Mouse (Mus musculus): ENCODE results near the gene Zfp58. TPM values are rescaled to one million over a fixed set of nuclear protein-coding genes. Genes with fewer than 3 reads are reported as not detected.
"Not testable (repeated sequence)": the region's sequence is repeated elsewhere in the genome, so short reads cannot be mapped to it uniquely, and the experiment has no call there.

Zfp58 gene
- polyA plus RNA-seq (2015; fragmentation: Nextera tagmentation; extraction: Ambion mirVana), result 10.6 and 12.4 TPM in 2 replicates

GRCm38 (mm10) chr13:67500084-67500719 lies at the start of gene Zfp58:
Gene Zfp58, minus strand, starts transcription at chr13:67500555.
- H3K36me3 ChIP-seq, result 0 out of 2 replicates have a peak, but pooled peaks cover under 1% of the 10 kb centered on the region
- H3K4me3 ChIP-seq (replicated peaks), result peak within 1 kb of the TSS; percentile 68
- peak within 1 kb of the TSS; percentile 66; the same call in 1 of the 2 replicates for H3K27ac ChIP-seq
- no peaks in the 10 kb centered on the region for H3K9me3 ChIP-seq
- peak within 1 kb of the TSS; percentile 64 for H3K4me2 ChIP-seq (replicated peaks)
- ATAC-seq, result peak; percentile 98
- H3K9ac ChIP-seq, result peak within 1 kb of the TSS; percentile 61
- no peaks in the 10 kb centered on the region for H3K27me3 ChIP-seq (replicated peaks)
- under 1% methylated on average over 22 of the region's 22 CpGs for WGBS
- H3K4me1 ChIP-seq (replicated peaks), result 0 out of 2 replicates have a peak, but pooled peaks cover 4% of the 10 kb centered on the region

- no peak for ATAC-seq
- Histone ChIP-seq H3K9me3 (no peaks in the 10 kb centered on the region), H3K36me3 (peaks cover 20% of the 10 kb centered on the region), H3K9ac (no peak overlapping the region), H3K4me1 (replicated peaks) (no peaks in the 10 kb centered on the region), H3K4me3 (replicated peaks) (no peak overlapping the region), H3K4me2 (replicated peaks) (no peak overlapping the region), H3K27ac (no peak overlapping the region), H3K27me3 (replicated peaks) (no peaks in the 10 kb centered on the region)
- 88% methylated on average over 1 of the region's 1 CpGs for WGBS
Measured at GRCm38 (mm10) chr13:67545941-67546340, 45.6 kb upstream of the Zfp58 start.

GRCm38 (mm10) chr13:67527049-67527730 lies 26.8 kb upstream of the Zfp58 start:
- 57% methylated on average over 3 of the region's 3 CpGs for WGBS

GRCm38 (mm10) chr13:67525753-67526410 lies 25.5 kb upstream of the Zfp58 start, which contains the start of the genes Gm26965 and Zfp87:
Gene Gm26965, minus strand, starts transcription at chr13:67526151.
Gene Zfp87, minus strand, starts transcription at chr13:67526177.
- Histone ChIP-seq H3K9me3 (no peaks in the 10 kb centered on the region), H3K36me3 (0 out of 2 replicates have a peak, but pooled peaks cover under 1% of the 10 kb centered on the region), H3K4me2 (replicated peaks) (peak within 1 kb of the TSS; percentile 80), H3K27ac (peak within 1 kb of the TSS; percentile 68), H3K4me3 (replicated peaks) (peak within 1 kb of the TSS; percentile 78), H3K27me3 (replicated peaks) (no peaks in the 10 kb centered on the region), H3K4me1 (replicated peaks) (peaks cover 4% of the 10 kb centered on the region; the same call in 1 of the 2 replicates), H3K9ac (peak within 1 kb of the TSS; percentile 73)
- under 1% methylated on average over 27 of the region's 27 CpGs for WGBS
- ATAC-seq, result peak; percentile 100

More at GRCm38 (mm10) chr13:67527049-67527730, 26.8 kb upstream of the Zfp58 start:
- Histone ChIP-seq H3K4me2 (replicated peaks) (no peak overlapping the region), H3K9me3 (no peaks in the 10 kb centered on the region), H3K4me1 (replicated peaks) (peaks cover 4% of the 10 kb centered on the region; the same call in 1 of the 2 replicates), H3K36me3 (no peaks in the 10 kb centered on the region), H3K9ac (no peak overlapping the region), H3K27ac (no peak overlapping the region), H3K4me3 (replicated peaks) (no peak overlapping the region), H3K27me3 (replicated peaks) (no peaks in the 10 kb centered on the region)
- ATAC-seq, result no peak

GRCm38 (mm10) chr13:67500908-67501307 lies 553 bp upstream of the Zfp58 start:
- Histone ChIP-seq H3K4me3 (replicated peaks) (no peak overlapping the region), H3K27ac (no peak overlapping the region), H3K4me1 (replicated peaks) (0 out of 2 replicates have a peak, but pooled peaks cover 4% of the 10 kb centered on the region), H3K36me3 (no peaks in the 10 kb centered on the region), H3K27me3 (replicated peaks) (no peaks in the 10 kb centered on the region), H3K9ac (no peak overlapping the region), H3K9me3 (no peaks in the 10 kb centered on the region), H3K4me2 (replicated peaks) (no peak overlapping the region)
- ATAC-seq, result no peak; the same call in 1 of the 2 replicates
- WGBS, result 78% methylated on average over 1 of the region's 1 CpGs

- no peaks in the 10 kb centered on the region for H3K27me3 ChIP-seq (replicated peaks)
- no peak overlapping the region for H3K9ac ChIP-seq
- H3K27ac ChIP-seq, result no peak overlapping the region
- peaks cover 24% of the 10 kb centered on the region for H3K36me3 ChIP-seq
- no peak for ATAC-seq
- no peaks in the 10 kb centered on the region for H3K9me3 ChIP-seq
- H3K4me3 ChIP-seq (replicated peaks), result no peak overlapping the region
- H3K4me2 ChIP-seq (replicated peaks), result no peak overlapping the region
- 0 out of 2 replicates have a peak, but pooled peaks cover 4% of the 10 kb centered on the region for H3K4me1 ChIP-seq (replicated peaks)
- WGBS, result 91% methylated on average over 1 of the region's 1 CpGs
Measured at GRCm38 (mm10) chr13:67495631-67496030, 4.7 kb downstream of the Zfp58 start.

- peak overlapping the region; percentile 70 for H3K4me2 ChIP-seq (replicated peaks)
- no peaks in the 10 kb centered on the region for H3K9me3 ChIP-seq
- H3K4me3 ChIP-seq (replicated peaks), result peak overlapping the region; percentile 61
- no peaks in the 10 kb centered on the region for H3K4me1 ChIP-seq (replicated peaks)
- peak overlapping the region; percentile 56; the same call in 1 of the 2 replicates for H3K9ac ChIP-seq
- peak; percentile 66 for ATAC-seq
- WGBS, result 36% methylated on average over 8 of the region's 8 CpGs
- no peak overlapping the region for H3K27ac ChIP-seq
- no peaks in the 10 kb centered on the region for H3K27me3 ChIP-seq (replicated peaks)
- peaks cover 3% of the 10 kb centered on the region; the same call in 1 of the 2 replicates for H3K36me3 ChIP-seq
Measured at GRCm38 (mm10) chr13:67484424-67484811, 15.9 kb downstream of the Zfp58 start.

- no peaks in the 10 kb centered on the region for H3K27me3 ChIP-seq (replicated peaks)
- H3K9ac ChIP-seq, result peak within 1 kb of the TSS; percentile 56
- ATAC-seq, result peak; percentile 97
- peak within 1 kb of the TSS; percentile 61 for H3K4me3 ChIP-seq (replicated peaks)
- WGBS, result 3% methylated on average over 20 of the region's 20 CpGs
- no peaks in the 10 kb centered on the region for H3K4me1 ChIP-seq (replicated peaks)
- 0 out of 2 replicates have a peak within 1 kb of the TSS, but pooled peaks have one; percentile 36 for H3K27ac ChIP-seq
- H3K9me3 ChIP-seq, result no peaks in the 10 kb centered on the region
- H3K4me2 ChIP-seq (replicated peaks), result peak within 1 kb of the TSS; percentile 70
- H3K36me3 ChIP-seq, result no peaks in the 10 kb centered on the region
Measured at GRCm38 (mm10) chr13:67483625-67484423, 16.5 kb downstream of the Zfp58 start, which contains the start of gene Zfp874b. Gene Zfp874b, minus strand, starts transcription at chr13:67484258.

GRCm38 (mm10) chr13:67481528-67481927 lies 18.8 kb downstream of the Zfp58 start:
- H3K36me3 ChIP-seq, result no peaks in the 10 kb centered on the region
- H3K4me2 ChIP-seq (replicated peaks), result no peak overlapping the region
- 63% methylated on average over 4 of the region's 4 CpGs for WGBS
- H3K27me3 ChIP-seq (replicated peaks), result no peaks in the 10 kb centered on the region
- H3K27ac ChIP-seq, result no peak overlapping the region
- H3K9ac ChIP-seq, result no peak overlapping the region
- H3K4me3 ChIP-seq (replicated peaks), result no peak overlapping the region
- no peak for ATAC-seq
- no peaks in the 10 kb centered on the region for H3K9me3 ChIP-seq
- no peaks in the 10 kb centered on the region for H3K4me1 ChIP-seq (replicated peaks)

GRCm38 (mm10) chr13:67469274-67469673 lies 31.1 kb downstream of the Zfp58 start:
- H3K27me3 ChIP-seq (replicated peaks), result no peaks in the 10 kb centered on the region
- no peak overlapping the region for H3K9ac ChIP-seq
- no peak for ATAC-seq
- no peaks in the 10 kb centered on the region for H3K4me1 ChIP-seq (replicated peaks)
- no peaks in the 10 kb centered on the region; the same call in 1 of the 2 replicates for H3K9me3 ChIP-seq
- H3K4me2 ChIP-seq (replicated peaks), result no peak overlapping the region
- 92% methylated on average over 3 of the region's 3 CpGs for WGBS
- peaks cover 8% of the 10 kb centered on the region; the same call in 1 of the 2 replicates for H3K36me3 ChIP-seq
- H3K27ac ChIP-seq, result no peak overlapping the region
- H3K4me3 ChIP-seq (replicated peaks), result no peak overlapping the region

GRCm38 (mm10) chr13:67463506-67464185 lies 36.7 kb downstream of the Zfp58 start:
- WGBS, result 76% methylated on average over 3 of the region's 5 CpGs
- H3K4me2 ChIP-seq (replicated peaks); H3K4me1 ChIP-seq (replicated peaks); H3K9me3 ChIP-seq; H3K9ac ChIP-seq; H3K36me3 ChIP-seq; H3K4me3 ChIP-seq (replicated peaks); H3K27ac ChIP-seq; H3K27me3 ChIP-seq (replicated peaks); ATAC-seq: not testable (repeated sequence)

All from intestine, embryonic 15.5 days (tissue).